Mouse (Mus musculus) spleen, embryonic (tissue): ENCODE results near the gene Atp5k.

ENCODE experiments used
- CTCF ChIA-PET: fragments of 350-600 bp; sonication (Branson Sonifier 250); formaldehyde crosslinking; loops from one replicate; lab custom pipeline; 2022; lab: Charles Lee

Gene Atp5k

GRCm38 (mm10) chr5:108431196-108431595 lies 3.1 kb downstream of the Atp5k start:
- CTCF ChIA-PET = no interaction called here

GRCm38 (mm10) chr5:108427186-108427585 lies 7.1 kb downstream of the Atp5k start:
- CTCF ChIA-PET = no interaction called here

- CTCF ChIA-PET = no interaction called here
Observed at GRCm38 (mm10) chr5:108423427-108423826, 10.8 kb downstream of the Atp5k start.

GRCm38 (mm10) chr5:108422741-108423140 lies 11.5 kb downstream of the Atp5k start:
- CTCF ChIA-PET = no interaction called here

GRCm38 (mm10) chr5:108414711-108415110 lies 19.5 kb downstream of the Atp5k start:
- CTCF ChIA-PET = interaction anchor here (0.7 kb wide), 1 partner anchor 815 kb away, joined by 4 read pairs; no protein-coding TSS in a partner anchor

- CTCF ChIA-PET = no interaction called here
Observed at GRCm38 (mm10) chr5:108406977-108407376, 27.3 kb downstream of the Atp5k start.

GRCm38 (mm10) chr5:108405460-108405859 lies 28.8 kb downstream of the Atp5k start:
- CTCF ChIA-PET = no interaction called here

- CTCF ChIA-PET = no interaction called here
Observed at GRCm38 (mm10) chr5:108403453-108403852, 30.8 kb downstream of the Atp5k start.

- CTCF ChIA-PET = no interaction called here
Observed at GRCm38 (mm10) chr5:108389744-108390143, 44.5 kb downstream of the Atp5k start.

GRCm38 (mm10) chr5:108388201-108388600 lies 46.0 kb downstream of the Atp5k start, which contains the start of gene Pde6b:
Gene Pde6b, plus strand, starts transcription at chr5:108388391.
- CTCF ChIA-PET = interaction anchor here (0.6 kb wide), 1 partner anchor 1411 kb away, joined by 4 read pairs; no protein-coding TSS in a partner anchor

- CTCF ChIA-PET = no interaction called here
Observed at GRCm38 (mm10) chr5:108386449-108386848, 47.8 kb downstream of the Atp5k start.

GRCm38 (mm10) chr5:108385632-108386031 lies 48.6 kb downstream of the Atp5k start:
- CTCF ChIA-PET = no interaction called here
